Mouse (Mus musculus) left cerebral cortex, postnatal 14 days (tissue): ENCODE results near the gene Blvra. TPM values are rescaled to one million over a fixed set of nuclear protein-coding genes. Genes with fewer than 3 reads are reported as not detected.
A peak's percentile ranks its signal among the peaks of the same experiment; 100 is the strongest.
"Not testable (repeated sequence)": the region's sequence is repeated elsewhere in the genome, so short reads cannot be mapped to it uniquely, and the experiment has no call there.

ENCODE experiments used
- DNase-seq, 2 experiments: peaks; one replicate each; pipeline ENCODE4 v3.0.0; 2021 to 2022; ENCODE audit warnings: low spot score in 2 of 2, mixed read lengths in 1 of 2
- intact Hi-C: fragments of 180-260 bp; cut with DNase I; formaldehyde crosslinking; loops from one replicate; pipeline ENCODE4 v1.15.1; 2025
- microRNA-seq, 2 experiments: library from miRNA; unstranded; fragments of <30 nt; microRNA quantifications; one replicate each; pipeline ENCODE4 v1.2.0; 2022
- total RNA-seq, 2 experiments: library from RNA; stranded (reverse); gene quantifications; 2 replicates each; pipeline ENCODE4 v1.2.3; 2021

Gene Blvra
- total RNA-seq, 2 experiments from 2014 or later, result 21.5 to 21.9 TPM

- intact Hi-C loops, result no loop called here
Observed at GRCm38 (mm10) chr2:127131353-127131752, 60.9 kb downstream of the Blvra start.

GRCm38 (mm10) chr2:127133621-127134461 lies 63.4 kb downstream of the Blvra start, which contains the start of gene Ncaph:
TSS of gene Ncaph (minus strand) at chr2:127133954.
- DNase-seq, result peak; percentile 87 to 92
- intact Hi-C loops, result no loop called here

More at GRCm38 (mm10) chr2:127131353-127131752, 60.9 kb downstream of the Blvra start:
- no peak for DNase-seq

GRCm38 (mm10) chr2:127135255-127135654 lies 64.8 kb downstream of the Blvra start:
- DNase-seq, intact Hi-C loops: not testable (repeated sequence)

- intact Hi-C loops, result no loop called here
- peak; percentile 23 to 49 for DNase-seq
Observed at GRCm38 (mm10) chr2:127136979-127137378, 66.5 kb downstream of the Blvra start.

- no peak for DNase-seq
- intact Hi-C loops, result no loop called here
Observed at GRCm38 (mm10) chr2:127137838-127138420, 67.5 kb downstream of the Blvra start.

DNA sequence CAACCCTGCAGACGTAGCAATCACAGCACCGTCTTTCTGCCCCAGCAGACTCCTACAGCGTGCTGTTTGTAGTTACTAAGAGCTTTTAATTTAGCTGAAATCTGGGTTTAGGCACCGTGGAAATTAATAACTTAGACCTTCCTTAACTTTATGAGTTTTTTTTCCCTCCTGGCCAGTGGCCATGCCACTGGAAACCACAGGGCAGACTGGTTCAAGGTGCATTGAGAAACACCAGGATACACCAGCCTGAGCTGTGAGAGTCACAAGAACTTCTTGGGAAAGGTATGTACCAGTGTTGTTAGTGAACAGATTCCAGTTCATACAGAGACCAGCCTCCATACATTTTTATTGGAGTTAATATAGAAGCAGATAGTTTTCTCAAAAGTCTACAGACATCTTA lies 68.0 kb downstream of the Blvra start:
- intact Hi-C loops, result no loop called here
- DNase-seq, result no peak

- intact Hi-C loops, result no loop called here
- DNase-seq, result no peak
Observed at GRCm38 (mm10) chr2:127139094-127139493, 68.6 kb downstream of the Blvra start.

GRCm38 (mm10) chr2:127139605-127140004 lies 69.1 kb downstream of the Blvra start:
- intact Hi-C loops, result no loop called here

GRCm38 (mm10) chr2:127140011-127140410 lies 69.5 kb downstream of the Blvra start:
- intact Hi-C loops, result no loop called here
- peak in 1 of 2 experiments; percentile 36 for DNase-seq

More at GRCm38 (mm10) chr2:127139605-127140004, 69.1 kb downstream of the Blvra start:
- DNase-seq, result no peak

- intact Hi-C loops, result no loop called here
- no peak for DNase-seq
Observed at GRCm38 (mm10) chr2:127142031-127142430, 71.6 kb downstream of the Blvra start.

DNA sequence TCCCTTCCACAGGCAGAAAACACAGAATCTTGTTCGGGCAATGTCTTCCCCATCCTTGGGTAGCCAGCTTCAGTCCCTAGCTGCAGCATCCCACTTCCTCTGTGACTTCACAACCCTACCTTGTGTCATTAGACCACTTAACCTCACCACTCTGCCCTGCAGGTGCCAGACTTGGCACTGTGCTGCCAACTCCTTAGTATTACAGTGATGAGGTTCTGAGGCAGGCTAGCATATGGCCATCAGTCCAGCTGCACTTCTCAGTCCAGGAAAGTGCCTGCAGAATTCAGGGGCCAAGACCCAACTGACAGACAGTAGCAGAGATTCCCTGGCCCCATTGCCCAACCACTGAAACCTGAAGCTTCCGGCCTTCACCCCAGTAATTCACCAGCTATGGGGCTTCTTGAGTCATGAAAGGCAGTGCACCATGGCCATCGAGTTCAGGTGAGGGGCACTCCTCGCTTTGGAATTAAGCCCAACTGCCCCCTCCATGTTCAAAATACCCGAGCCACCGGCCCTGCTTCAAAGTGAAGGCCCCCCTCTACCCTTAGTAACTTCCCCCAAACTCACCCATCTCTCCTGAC lies 72.2 kb downstream of the Blvra start:
- intact Hi-C loops, result no loop called here
- DNase-seq, result no peak

DNA sequence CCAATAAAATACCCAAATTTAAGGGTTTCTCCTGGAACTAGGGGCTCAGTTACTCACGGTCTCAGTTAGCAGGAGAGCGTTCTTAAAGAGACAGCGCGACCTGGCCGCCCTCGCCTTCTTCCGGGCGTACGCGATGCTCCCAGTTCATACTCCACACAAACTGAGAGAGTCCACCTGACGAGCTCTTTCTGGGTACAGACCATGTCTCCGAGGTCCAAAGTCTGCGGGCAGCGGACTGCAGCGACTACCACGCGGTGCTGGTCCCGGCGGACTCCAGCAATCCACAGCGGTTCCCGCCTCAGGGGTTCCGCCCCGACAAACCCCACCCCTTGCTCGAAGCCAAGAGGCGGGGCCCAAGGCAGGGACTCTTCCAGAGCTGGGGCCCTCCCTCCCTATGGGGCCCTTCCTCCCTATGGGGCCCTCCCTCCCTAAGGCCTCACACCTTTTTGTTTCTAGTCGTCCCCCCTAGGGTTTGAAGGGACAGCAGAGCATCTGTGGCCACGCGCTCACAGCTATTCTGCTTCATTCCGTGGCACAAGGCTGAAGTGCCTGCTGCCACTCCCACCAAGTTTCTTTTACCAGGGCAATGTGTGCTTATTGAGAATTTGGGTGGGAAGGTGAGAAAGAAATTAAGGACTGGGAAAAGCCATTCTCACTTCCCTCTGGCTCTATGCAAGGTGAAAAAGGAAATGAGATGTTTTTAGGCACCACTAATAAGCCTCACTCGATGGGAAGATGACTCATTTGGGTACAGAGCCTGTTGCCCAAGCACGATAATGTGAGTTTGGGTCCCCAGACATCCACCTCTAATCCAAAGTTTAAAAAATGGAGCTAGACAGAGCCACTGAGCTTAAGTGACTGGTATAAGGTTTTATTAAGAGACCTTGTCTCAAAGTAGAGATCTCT lies 72.9 kb downstream of the Blvra start, which contains the start of gene Itpripl1:
Itpripl1 (minus strand) TSS at position 285 of the 906 bp plus-strand sequence.
- intact Hi-C loops, result no loop called here
- DNase-seq, result peak in 1 of 2 experiments; percentile 45

DNA sequence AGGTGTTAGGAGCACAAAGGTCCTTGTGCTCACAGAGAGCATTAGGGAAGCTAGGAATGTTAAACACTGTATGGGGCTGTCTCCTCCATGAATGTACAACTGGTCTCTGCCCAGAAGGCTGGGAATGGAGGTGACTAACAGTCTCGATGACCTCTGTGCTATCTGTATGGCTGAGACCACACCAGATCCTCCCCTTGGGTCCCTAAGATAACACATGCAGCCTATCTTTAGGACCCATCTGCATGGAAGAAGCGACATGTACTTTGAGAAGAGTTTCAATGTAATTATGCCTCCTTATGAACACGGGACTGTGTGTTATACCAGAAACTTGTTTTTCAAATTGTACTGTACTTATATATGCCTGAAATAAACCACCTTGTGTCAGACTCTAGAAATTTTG lies 75.2 kb downstream of the Blvra start:
- intact Hi-C loops, result no loop called here
- no peak for DNase-seq

Small RNA genes within 50 kb of the gene (microRNA-seq; reads per million reads assigned to microRNA genes)
- gene Gm24081, result 0 reads per million in 2 experiments

Other genes starting within 250 kb of the Blvra start
- gene Trpm7, start 194.4 kb upstream of the Blvra start, total RNA-seq, result 10 to 100 TPM; 33.1 to 37.8 TPM
- 10 to 100 TPM; 28.8 to 29.9 TPM for gene Sppl2a, start 137.4 kb upstream of the Blvra start, total RNA-seq
- gene Ap4e1, start 61.9 kb upstream of the Blvra start, total RNA-seq, result 10 to 100 TPM; 11.9 to 12.4 TPM
- 1 to 10 TPM; 3.7 to 4.2 TPM for gene Ncaph, start 63.3 kb downstream of the Blvra start, total RNA-seq
- gene Itpripl1, start 72.8 kb downstream of the Blvra start, total RNA-seq, result 1 to 10 TPM; 3.3 to 4.4 TPM
- under 1 TPM; 0.33 to 0.36 TPM for gene 1810024B03Rik, start 137.6 kb downstream of the Blvra start, total RNA-seq
- 10 to 100 TPM; 73.1 to 81.4 TPM for gene Snrnp200, start 137.7 kb downstream of the Blvra start, total RNA-seq
- 10 to 100 TPM; 74.7 to 75.6 TPM for gene Ciao1, start 177.2 kb downstream of the Blvra start, total RNA-seq
- gene Tmem127, start 177.2 kb downstream of the Blvra start, total RNA-seq, result 100 to 1,000 TPM in 1 of 2 experiments, 10 to 100 TPM in 1; 99.7 to 105 TPM
- 100 to 1,000 TPM; 156 to 174 TPM for gene Stard7, start 199.6 kb downstream of the Blvra start, total RNA-seq